Mouse (Mus musculus) megakaryocyte, embryonic 14.5 days (primary cell): ENCODE measurements at regions not wholly inside any gene's neighbourhood (a gene's known extent, or its start where the extent isn't known, plus 50 kb on each side); places are given as distances from the start of the nearest gene placed in this dataset.

Source experiments
- FLI1 ChIP-seq: IDR thresholded peaks from 2 replicates; pipeline ENCODE4 v1.6.1; 2012; ENCODE audit warnings: low read length, inconsistent platforms, mixed read lengths
- GATA1 ChIP-seq: IDR thresholded peaks from 3 replicates; pipeline ENCODE4 v1.6.1; 2012; ENCODE audit warnings: mixed read lengths, low read length, inconsistent platforms, borderline replicate concordance

DNA sequence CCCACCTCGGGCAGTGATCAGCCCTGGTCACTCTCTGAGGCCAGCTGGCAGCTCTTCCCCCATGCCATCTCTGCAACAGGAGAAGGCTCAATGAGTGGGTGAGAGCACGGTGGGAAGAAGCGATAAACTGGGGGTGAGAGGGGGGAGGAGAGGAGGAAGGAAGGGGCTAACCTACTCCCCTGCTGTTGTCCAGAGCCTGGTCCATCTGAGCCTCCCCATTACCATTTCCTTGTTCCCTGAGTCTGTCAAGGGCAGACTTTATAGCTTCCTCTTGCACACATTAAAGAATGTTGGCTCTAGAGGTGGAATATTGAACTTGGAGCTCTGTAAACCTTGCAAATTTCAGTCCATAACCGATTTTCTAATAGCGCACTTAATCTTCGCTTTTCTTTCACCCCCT lies 136.8 kb downstream of the Mtx2 start:
- TF ChIP-seq GATA1: no peak
- no peak for TF ChIP-seq FLI1
